Mouse (Mus musculus) intestine, embryonic 14.5 days (tissue): ENCODE data around the gene Afm. TPM values are rescaled to one million over a fixed set of nuclear protein-coding genes. Genes with fewer than 3 reads are reported as not detected.

Experiments used
- ATAC-seq: fragments of 200-750 bp; cut with Nextera tagmentation; replicated peaks from 2 replicates; pipeline ENCODE4 v1.8.0; 2017; ENCODE audit warnings: low read depth, moderate number of reproducible peaks, moderate TSS enrichment, moderate library complexity; ENCODE audit not compliant: low FRiP score, low TSS enrichment
- DNase-seq: peaks from one replicate; pipeline ENCODE4 v3.0.0-alpha.2; 2018; ENCODE audit warnings: low spot score
- H3K27ac ChIP-seq: fragments of 300-500 bp; sonication (generic); 2 replicates; pipeline ENCODE4 v1.5.1; 2014; ENCODE audit warnings: low read depth, mild to moderate bottlenecking, control low read depth
- H3K27me3 ChIP-seq: fragments of 300-500 bp; sonication (generic); replicated peaks from 2 replicates; pipeline ENCODE4 v1.6.1; 2014; ENCODE audit warnings: low read length, control low read depth; ENCODE audit not compliant: control insufficient read depth, insufficient read depth
- H3K36me3 ChIP-seq: fragments of 300-500 bp; sonication (generic); 2 replicates; pipeline ENCODE4 v1.6.1; 2014; ENCODE audit warnings: low read length, control low read depth; ENCODE audit not compliant: control insufficient read depth, insufficient read depth
- H3K4me1 ChIP-seq: fragments of 300-500 bp; sonication (generic); replicated peaks from 2 replicates; pipeline ENCODE4 v1.6.1; 2014; ENCODE audit warnings: low read length, control low read depth, mixed read lengths; ENCODE audit not compliant: control insufficient read depth, insufficient read depth
- H3K4me2 ChIP-seq: fragments of 300-500 bp; sonication (generic); 2 replicates; pipeline ENCODE4 v1.6.1; 2014; ENCODE audit warnings: low read length
- H3K4me3 ChIP-seq: fragments of 300-500 bp; sonication (generic); 2 replicates; pipeline ENCODE4 v1.5.1; 2014; ENCODE audit warnings: low read depth, low read length, control low read depth, mixed read lengths
- H3K9ac ChIP-seq: fragments of 300-500 bp; sonication (generic); 2 replicates; pipeline ENCODE4 v1.6.1; 2014; ENCODE audit warnings: mild to moderate bottlenecking, low read length
- H3K9me3 ChIP-seq: fragments of 300-500 bp; sonication (generic); 2 replicates; pipeline ENCODE4 v1.6.1; 2016; ENCODE audit warnings: low read length, control low read depth; ENCODE audit not compliant: control insufficient read depth
- WGBS: fragments of 180-500 bp; shearing (Covaris S2); extraction: QIAGEN DNeasy Blood & Tissue Kit; methylation state at CpG from one replicate; pipeline ENCODE4 v1.1.7; 2014; 5-methylcytosine and 5-hydroxymethylcytosine counted together
- polyA plus RNA-seq: library from polyadenylated mRNA; unstranded; fragments of >200 nt; fragmentation: Nextera tagmentation; extraction: Ambion mirVana; gene quantifications from 2 replicates; pipeline ENCODE4 v1.2.1, GENCODE M21; 2014

Afm gene
- polyA plus RNA-seq, 1 experiment from 2014 or later, result 9.3 TPM

- 57% methylated on average over 13 of the region's 13 CpGs for WGBS
- Histone ChIP-seq H3K36me3 (no peaks in the 10 kb centered on the region), H3K4me2 (no peak overlapping the region), H3K27me3 (no peaks in the 10 kb centered on the region), H3K9ac (no peak overlapping the region), H3K4me1 (no peaks in the 10 kb centered on the region), H3K4me3 (no peak overlapping the region), H3K9me3 (no peaks in the 10 kb centered on the region), H3K27ac (no peak overlapping the region)
- ATAC-seq (no peak), DNase-seq (no peak)
Observed at GRCm38 (mm10) chr5:90507411-90507949, 11.3 kb upstream of the Afm start.

- no peak overlapping the region for H3K4me3 ChIP-seq
- ATAC-seq, result no peak
Observed at GRCm38 (mm10) chr5:90509828-90510592, 8.7 kb upstream of the Afm start.

GRCm38 (mm10) chr5:90512288-90512955, 6.3 kb upstream of the Afm start:
- 73% methylated on average over 6 of the region's 6 CpGs for WGBS
- DNase-seq, result no peak
- no peak overlapping the region for H3K27ac ChIP-seq
- no peak overlapping the region for H3K4me3 ChIP-seq
- no peaks in the 10 kb centered on the region for H3K36me3 ChIP-seq
- ATAC-seq, result no peak
- H3K4me1 ChIP-seq, result no peaks in the 10 kb centered on the region
- H3K27me3 ChIP-seq, result no peaks in the 10 kb centered on the region
- H3K9me3 ChIP-seq, result no peaks in the 10 kb centered on the region
- H3K4me2 ChIP-seq, result no peak overlapping the region
- no peak overlapping the region for H3K9ac ChIP-seq

More at GRCm38 (mm10) chr5:90509828-90510592, 8.7 kb upstream of the Afm start:
- DNase-seq, result no peak
- Histone ChIP-seq H3K36me3 (no peaks in the 10 kb centered on the region), H3K4me1 (no peaks in the 10 kb centered on the region), H3K27me3 (no peaks in the 10 kb centered on the region), H3K27ac (no peak overlapping the region), H3K9ac (no peak overlapping the region), H3K9me3 (no peaks in the 10 kb centered on the region), H3K4me2 (no peak overlapping the region)
- WGBS, result 94% methylated on average over 5 of the region's 5 CpGs

- H3K4me1 ChIP-seq, result no peaks in the 10 kb centered on the region
- DNase-seq (no peak), ATAC-seq (no peak)
- H3K9me3 ChIP-seq, result no peaks in the 10 kb centered on the region
- H3K4me3 ChIP-seq, result no peak overlapping the region
- no peak overlapping the region for H3K27ac ChIP-seq
- H3K4me2 ChIP-seq, result no peak overlapping the region
- no peak overlapping the region for H3K9ac ChIP-seq
- H3K27me3 ChIP-seq, result no peaks in the 10 kb centered on the region
- H3K36me3 ChIP-seq, result no peaks in the 10 kb centered on the region
- 92% methylated on average over 6 of the region's 6 CpGs for WGBS
Observed at GRCm38 (mm10) chr5:90515561-90515960, 3.2 kb upstream of the Afm start.

- H3K4me2 ChIP-seq, result no peak overlapping the region
- DNase-seq, result no peak
- H3K27ac ChIP-seq, result no peak overlapping the region
- H3K36me3 ChIP-seq, result no peaks in the 10 kb centered on the region
- 84% methylated on average over 8 of the region's 8 CpGs for WGBS
- H3K4me1 ChIP-seq, result no peaks in the 10 kb centered on the region
- no peak for ATAC-seq
- no peaks in the 10 kb centered on the region for H3K27me3 ChIP-seq
- no peak overlapping the region for H3K9ac ChIP-seq
- H3K9me3 ChIP-seq, result no peaks in the 10 kb centered on the region
- H3K4me3 ChIP-seq, result no peak overlapping the region
Observed at GRCm38 (mm10) chr5:90551191-90551590, 32.5 kb downstream of the Afm start.

- Histone ChIP-seq H3K27ac (no peak overlapping the region), H3K36me3 (no peaks in the 10 kb centered on the region), H3K27me3 (no peaks in the 10 kb centered on the region), H3K9ac (no peak overlapping the region), H3K4me3 (no peak overlapping the region), H3K4me1 (no peaks in the 10 kb centered on the region), H3K4me2 (no peak overlapping the region), H3K9me3 (no peaks in the 10 kb centered on the region)
- DNase-seq (no peak), ATAC-seq (no peak)
- WGBS, result 71% methylated on average over 3 of the region's 3 CpGs
Observed at GRCm38 (mm10) chr5:90556052-90556451, 37.3 kb downstream of the Afm start.

GRCm38 (mm10) chr5:90560743-90561142, 42.0 kb downstream of the Afm start, which contains the start of gene 5830473C10Rik:
TSS of gene 5830473C10Rik (plus strand) at chr5:90561107.
- H3K4me3 ChIP-seq, result no peak within 1 kb of the TSS
- no peaks in the 10 kb centered on the region for H3K4me1 ChIP-seq
- no peak for DNase-seq
- no peak within 1 kb of the TSS for H3K27ac ChIP-seq
- H3K9ac ChIP-seq, result no peak within 1 kb of the TSS
- H3K36me3 ChIP-seq, result no peaks in the 10 kb centered on the region
- no peak for ATAC-seq
- H3K9me3 ChIP-seq, result no peaks in the 10 kb centered on the region
- H3K27me3 ChIP-seq, result no peaks in the 10 kb centered on the region
- H3K4me2 ChIP-seq, result no peak within 1 kb of the TSS
- 86% methylated on average over 6 of the region's 6 CpGs for WGBS

GRCm38 (mm10) chr5:90561721-90562275, 43.1 kb downstream of the Afm start:
- no peaks in the 10 kb centered on the region for H3K36me3 ChIP-seq
- DNase-seq (no peak), ATAC-seq (no peak)
- H3K4me1 ChIP-seq, result no peaks in the 10 kb centered on the region
- no peak overlapping the region for H3K27ac ChIP-seq
- H3K9ac ChIP-seq, result no peak overlapping the region
- H3K4me3 ChIP-seq, result no peak overlapping the region
- no peak overlapping the region for H3K4me2 ChIP-seq
- H3K9me3 ChIP-seq, result no peaks in the 10 kb centered on the region
- 96% methylated on average over 11 of the region's 11 CpGs for WGBS
- H3K27me3 ChIP-seq, result no peaks in the 10 kb centered on the region
